Mouse (Mus musculus) bone marrow macrophage, adult 2 months (primary cell): ENCODE results near the gene Syt2.

Experiments
- CTCF ChIP-seq: IDR thresholded peaks from 2 replicates; pipeline ENCODE4 v1.5.1; 2012; ENCODE audit warnings: low read depth, mild to moderate bottlenecking, low read length, moderate library complexity
- POLR2A ChIP-seq: IDR thresholded peaks from 2 replicates; pipeline ENCODE4 v1.6.1; 2012; ENCODE audit warnings: mild to moderate bottlenecking, low read depth, low read length, borderline replicate concordance

DNA sequence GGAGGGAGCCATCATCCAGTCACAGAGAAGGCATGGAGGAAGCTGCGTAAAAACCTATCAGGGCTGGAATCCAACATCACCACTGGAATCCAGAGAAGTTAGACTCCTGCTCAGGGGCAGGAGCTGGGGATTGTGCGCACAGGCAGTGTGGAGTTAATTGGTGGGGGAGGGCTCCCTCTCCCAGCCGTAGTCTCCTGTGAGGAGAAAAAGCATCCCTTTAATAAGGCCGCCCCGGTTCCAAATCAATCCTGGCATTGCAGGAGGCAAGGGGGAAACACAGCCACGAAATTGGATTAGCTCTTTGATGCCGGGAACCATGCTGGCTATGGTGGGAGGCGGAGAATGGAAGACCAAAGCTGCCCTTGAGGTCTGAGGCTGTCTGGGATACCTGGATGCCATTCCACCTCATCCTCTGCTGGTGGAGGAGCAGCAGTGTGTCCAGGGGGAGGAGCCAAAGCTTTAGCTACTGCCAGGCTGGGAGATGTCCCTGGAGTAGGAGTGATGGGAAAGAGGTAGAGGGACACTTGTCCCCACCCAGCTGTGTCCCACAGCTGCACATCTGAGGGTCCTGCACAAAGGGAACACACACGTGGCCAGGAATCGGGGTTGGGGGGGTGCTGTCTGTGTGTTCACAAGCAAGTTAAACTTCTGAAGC is 7.3 kb downstream of the Syt2 start:
- no peak for TF ChIP-seq CTCF
- TF ChIP-seq POLR2A, result no peak
